Comparison of ENCODE assay signal across 11 mouse cellular contexts in the genomic region with DNA sequence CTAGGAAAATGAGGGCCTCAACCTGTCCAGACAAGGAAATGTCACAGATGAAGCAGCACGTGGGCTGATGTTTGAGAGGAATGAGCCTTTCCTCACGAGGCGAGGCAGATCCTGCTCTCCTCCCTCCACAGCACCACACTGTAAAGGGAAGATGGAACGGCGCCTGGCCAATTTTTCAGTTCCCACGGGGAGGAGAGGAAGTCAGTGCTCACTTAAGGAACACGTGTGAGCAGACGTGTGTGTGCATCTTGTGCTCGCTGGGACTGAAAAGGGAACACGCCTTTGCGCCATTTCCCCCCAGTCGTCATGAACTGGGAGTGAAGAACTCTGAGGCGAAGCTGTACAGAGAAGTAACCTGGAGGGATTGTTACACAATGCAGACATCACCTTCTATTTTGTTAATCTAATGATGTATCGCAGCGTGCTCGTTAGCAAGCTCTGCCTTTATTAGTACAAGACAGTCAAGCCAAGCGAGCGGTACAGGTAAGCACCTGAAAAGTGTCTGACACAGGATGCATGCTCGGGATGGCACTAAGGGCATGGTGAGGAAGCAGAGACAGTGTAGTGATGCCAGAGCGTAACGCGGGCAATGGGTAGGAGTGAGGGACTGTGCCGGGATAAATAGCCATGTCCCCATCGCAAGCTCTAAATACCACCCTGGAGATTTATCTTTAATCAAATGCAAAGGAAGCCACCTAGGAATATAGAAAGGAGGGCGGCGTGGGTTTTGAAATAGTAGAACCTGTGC. TPM values are rescaled to one million over a fixed set of nuclear protein-coding genes. Genes with fewer than 3 reads are reported as not detected.
DNase-seq lines count a peak whose midpoint lies in the region; ATAC-seq lines count a peak whose summit lies in the region.
"Had no signal": no experiment of that assay in that cellular context is flagged by ENCODE, and none has a peak within 500 bp of the region (broad histone marks: within the 10 kb centered on the region; RNA-seq: fewer than 3 reads in every experiment).

No protein-coding gene starts in this region.

- no peak overlapping the region for H3K4me3 ChIP-seq in midbrain, embryonic 15.5 days
- H3K4me3 ChIP-seq: forebrain, embryonic 13.5 days had no signal

- 70% methylated on average over 26 of the region's 26 CpGs for WGBS in midbrain, embryonic 15.5 days

- H3K9ac ChIP-seq in midbrain, embryonic 15.5 days = no peak overlapping the region
- H3K9ac ChIP-seq: forebrain, embryonic 13.5 days had no signal

- H3K9me3 ChIP-seq in midbrain, embryonic 15.5 days = no peaks in the 10 kb centered on the region
- H3K9me3 ChIP-seq: forebrain, embryonic 13.5 days; G1E had no signal

- no peak overlapping the region for H3K4me2 ChIP-seq in midbrain, embryonic 15.5 days
- H3K4me2 ChIP-seq: forebrain, embryonic 13.5 days had no signal

- H3K27me3 ChIP-seq in midbrain, embryonic 15.5 days (replicated peaks) = no peaks in the 10 kb centered on the region
- H3K27me3 ChIP-seq: forebrain, embryonic 13.5 days had no signal

- H3K27ac ChIP-seq in midbrain, embryonic 15.5 days = peak overlapping the region; percentile 60; the same call in 1 of the 2 replicates
- H3K27ac ChIP-seq: forebrain, embryonic 13.5 days had no signal

- peak; percentile 63; the same call in 1 of the 2 replicates for ATAC-seq in midbrain, embryonic 15.5 days (replicated peaks)
- ATAC-seq: inflammation-experienced regulatory T-cells, adult 6 months had no signal

- H3K36me3 ChIP-seq in midbrain, embryonic 15.5 days (replicated peaks) = no peaks in the 10 kb centered on the region
- H3K36me3 ChIP-seq: G1E had no signal

- DNase-seq in layer of hippocampus, adult 9-11 months = peak; percentile 45
- no peak for DNase-seq in layer of hippocampus, postnatal 14 days (ENCODE audit: low spot score in 2 of 2)
- DNase-seq in gastrocnemius, postnatal 14 days = peak; percentile 23
- peak; percentile 35 for DNase-seq in heart, postnatal 25 days (ENCODE audit: low spot score)
- no peak for DNase-seq in embryo, embryonic 10 days (ENCODE audit: low spot score)
- no peak for DNase-seq in adrenal gland, postnatal 36 days
- DNase-seq: cerebellum, adult 8-10 months had no signal

- H3K4me1 ChIP-seq in midbrain, embryonic 15.5 days = peaks cover 9% of the 10 kb centered on the region
- H3K4me1 ChIP-seq: forebrain, embryonic 13.5 days had no signal

- intact Hi-C loops in gastrocnemius, postnatal 14 days (cut with DNase I; ENCODE audit: low total_unique reads) = no loop called here
- intact Hi-C loops in heart, postnatal 25 days (cut with DNase I) = no loop called here

RNA-seq across cellular contexts. Expression of gene Mkln1, which starts 41.9 kb away (rescaled TPM):
- total RNA-seq in layer of hippocampus, postnatal 14 days (2021) = 100 to 1,000 TPM; 127 to 139 TPM
- total RNA-seq in gastrocnemius, postnatal 14 days (2021) = 100 to 1,000 TPM; 109 to 112 TPM
- 100 to 1,000 TPM; 164 to 171 TPM for total RNA-seq in heart, postnatal 25 days (2021)
- polyA plus RNA-seq in midbrain, embryonic 15.5 days (2015; fragmentation: Nextera tagmentation; extraction: Ambion mirVana) = 124 and 126 TPM in 2 replicates
- 100 to 1,000 TPM; 182 to 208 TPM for total RNA-seq in adrenal gland, postnatal 36 days (2021)

Comparison
In these comparisons a context has a peak if more than half of its experiments do, and no peak if none do; other contexts are left out.
1. DNase-seq: peak in layer of hippocampus, adult 9-11 months (single experiment), gastrocnemius, postnatal 14 days (single experiment) and heart, postnatal 25 days (single experiment); none in layer of hippocampus, postnatal 14 days (0 of 2), embryo, embryonic 10 days (single experiment) and adrenal gland, postnatal 36 days (0 of 2).